Mouse (Mus musculus): Measurements from ENCODE around the gene Dock11.

The Dock11 gene

DNA sequence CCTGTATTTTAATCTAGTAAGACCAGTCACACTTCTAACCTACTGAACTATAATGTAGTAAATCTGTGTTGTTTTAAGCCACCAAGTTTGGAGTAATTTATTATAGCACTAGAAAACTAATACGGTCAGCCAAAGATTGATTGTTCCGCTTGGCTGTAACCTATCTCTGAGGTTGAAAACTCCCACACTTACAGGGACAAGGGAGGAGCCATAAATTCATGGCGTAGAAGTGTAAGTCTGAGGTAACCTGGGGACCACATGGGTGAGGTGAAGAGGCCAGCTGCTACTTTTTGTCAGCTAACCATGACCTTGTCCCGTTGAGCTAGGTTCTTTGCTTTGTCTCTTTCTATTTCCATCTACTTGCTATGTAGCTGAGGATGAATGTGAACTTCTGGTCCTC is 61.5 kb downstream of the Dock11 start:
- DNase-seq (ENCODE audit: low spot score), result no peak

DNA sequence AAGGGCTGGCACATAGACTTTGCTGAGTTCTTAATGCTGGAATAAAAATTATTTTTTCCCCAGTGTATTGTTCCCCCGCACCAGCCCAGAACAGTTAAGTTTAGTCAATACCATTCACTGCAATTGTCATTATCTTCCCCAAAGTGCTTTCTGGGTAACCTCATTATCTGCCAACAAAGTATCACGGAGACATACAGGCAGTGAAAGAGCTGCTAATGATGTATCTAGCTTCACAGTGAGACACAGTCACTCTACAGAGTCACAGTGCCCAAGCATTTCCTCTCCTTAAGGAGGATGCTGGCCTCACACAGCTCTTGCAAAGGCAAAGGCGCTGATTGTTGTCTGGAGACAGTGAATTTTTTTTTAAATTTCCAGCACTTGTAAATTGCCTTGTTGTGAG is 63.3 kb downstream of the Dock11 start:
- no peak for DNase-seq (ENCODE audit: low spot score)

DNA sequence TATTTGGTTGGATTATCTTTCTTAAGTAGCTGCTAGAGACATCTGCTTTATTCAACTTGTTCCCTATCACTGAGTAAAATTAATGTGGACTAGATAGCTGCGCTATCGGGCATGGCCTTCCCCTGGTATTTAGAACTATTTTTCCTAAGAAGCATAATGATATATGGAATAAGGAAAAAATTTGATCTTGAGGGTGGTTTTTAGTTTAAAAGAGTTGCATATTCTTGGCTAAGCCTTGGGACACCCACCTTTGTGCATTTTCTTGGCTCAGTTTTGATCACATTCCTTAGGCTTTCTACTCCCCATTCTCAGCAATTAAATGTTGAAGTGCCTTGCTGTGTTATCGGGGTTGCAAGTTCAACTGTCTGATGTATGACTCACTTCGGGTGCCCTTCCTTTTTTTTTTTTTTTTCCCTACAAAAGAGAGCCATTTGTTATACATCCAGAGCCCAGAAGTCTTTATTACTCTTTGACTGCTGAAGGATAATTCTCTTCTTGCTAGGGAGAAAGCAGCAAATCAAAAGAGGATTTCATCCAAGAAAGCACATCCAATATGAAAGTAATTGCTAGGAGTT is 64.0 kb downstream of the Dock11 start:
- DNase-seq (ENCODE audit: low spot score), result no peak

DNA sequence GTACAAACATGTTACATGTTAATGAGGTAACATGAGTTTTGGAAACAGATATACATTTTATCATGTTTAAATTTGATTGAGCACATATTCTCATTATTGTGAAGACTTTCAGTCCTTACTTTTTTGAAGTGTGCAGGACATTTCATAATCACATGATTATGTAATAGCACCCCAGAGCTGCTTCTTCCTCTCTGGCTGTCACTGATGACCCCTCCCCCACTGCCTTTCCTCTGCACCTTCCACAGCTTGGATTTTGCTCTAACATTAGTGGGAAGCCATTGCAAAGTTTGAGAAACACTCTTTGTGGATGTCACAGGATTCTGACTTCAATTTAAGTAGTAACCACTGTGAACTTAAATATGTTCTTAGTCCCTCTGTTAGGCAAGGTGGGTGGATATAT is 67.6 kb downstream of the Dock11 start:
- DNase-seq (ENCODE audit: low spot score), result peak; percentile 4

DNA sequence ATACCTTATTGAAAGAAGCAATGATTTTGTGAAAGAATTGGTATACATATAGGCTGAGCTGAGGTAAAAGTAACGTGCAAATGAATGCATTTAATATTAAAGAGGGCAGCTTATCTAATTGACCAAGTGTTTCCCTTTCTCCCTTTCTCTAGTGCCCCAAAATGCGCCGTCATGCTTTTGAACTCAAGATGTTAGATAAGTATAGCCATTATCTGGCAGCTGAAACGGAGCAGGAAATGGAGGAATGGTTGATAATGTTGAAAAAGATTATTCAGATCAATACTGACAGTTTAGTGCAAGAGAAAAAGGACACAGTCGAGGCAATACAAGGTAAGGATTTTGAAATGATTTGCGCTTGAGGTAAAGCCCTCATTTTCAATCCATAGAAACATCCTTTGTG is 74.5 kb downstream of the Dock11 start:
- DNase-seq (ENCODE audit: low spot score), result no peak

DNA sequence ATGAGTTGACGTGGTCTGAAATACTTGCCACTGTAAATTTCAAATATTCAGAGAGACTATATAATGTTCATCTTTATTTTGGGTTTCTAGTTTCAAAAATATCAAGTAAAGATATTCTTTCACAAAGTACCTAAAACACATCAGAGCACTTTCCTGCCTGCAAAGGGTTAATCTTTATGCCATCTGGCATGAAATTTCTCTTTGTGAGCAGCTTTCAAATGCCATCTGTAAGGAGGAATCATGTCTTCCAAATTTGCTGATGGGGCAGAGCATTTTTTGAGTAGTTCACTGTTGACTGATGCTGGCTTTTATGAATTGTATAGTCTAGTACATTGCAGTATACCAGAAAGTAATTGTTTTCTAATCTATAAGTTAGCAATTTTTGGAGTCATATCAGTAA is 80.6 kb downstream of the Dock11 start:
- DNase-seq (ENCODE audit: low spot score), result no peak

DNA sequence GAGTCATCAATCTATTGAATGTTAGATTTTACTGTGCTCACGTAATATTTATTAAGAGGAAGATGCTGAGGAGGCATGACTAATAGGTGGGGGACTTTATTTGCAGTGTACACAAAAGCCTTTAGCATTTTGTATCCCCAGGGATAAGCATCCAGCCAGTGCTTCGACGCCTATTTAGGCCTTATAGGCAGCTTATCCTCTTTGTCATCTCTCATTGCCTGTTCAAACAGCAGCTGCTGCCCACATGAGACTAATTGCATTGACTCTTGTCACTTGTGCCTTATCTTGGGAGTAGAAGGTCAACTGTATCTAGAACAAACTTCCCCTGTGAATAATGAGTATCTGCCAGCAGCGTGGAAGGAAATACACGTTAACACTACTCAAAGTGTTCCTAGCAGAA is 88.0 kb downstream of the Dock11 start:
- DNase-seq (ENCODE audit: low spot score), result no peak

DNA sequence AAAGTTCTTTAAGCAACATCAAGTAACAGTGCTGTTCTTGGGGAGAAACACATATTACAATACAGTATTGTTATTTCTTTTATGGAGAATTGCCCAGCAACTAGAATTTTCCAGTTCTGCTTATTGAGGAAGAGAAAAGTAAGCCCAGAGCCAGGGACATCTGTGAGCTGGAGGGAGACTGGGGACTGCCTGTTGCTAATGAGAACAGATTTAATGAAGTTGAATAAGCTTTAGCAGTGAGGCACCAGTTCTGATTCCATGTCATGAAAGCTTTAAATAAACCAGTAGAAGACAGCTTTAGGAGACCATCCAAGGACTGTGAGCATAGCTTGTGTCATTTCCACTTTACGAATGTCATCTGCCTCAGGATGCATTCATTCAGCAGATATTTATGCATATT is 99.3 kb downstream of the Dock11 start:
- DNase-seq (ENCODE audit: low spot score), result no peak

DNA sequence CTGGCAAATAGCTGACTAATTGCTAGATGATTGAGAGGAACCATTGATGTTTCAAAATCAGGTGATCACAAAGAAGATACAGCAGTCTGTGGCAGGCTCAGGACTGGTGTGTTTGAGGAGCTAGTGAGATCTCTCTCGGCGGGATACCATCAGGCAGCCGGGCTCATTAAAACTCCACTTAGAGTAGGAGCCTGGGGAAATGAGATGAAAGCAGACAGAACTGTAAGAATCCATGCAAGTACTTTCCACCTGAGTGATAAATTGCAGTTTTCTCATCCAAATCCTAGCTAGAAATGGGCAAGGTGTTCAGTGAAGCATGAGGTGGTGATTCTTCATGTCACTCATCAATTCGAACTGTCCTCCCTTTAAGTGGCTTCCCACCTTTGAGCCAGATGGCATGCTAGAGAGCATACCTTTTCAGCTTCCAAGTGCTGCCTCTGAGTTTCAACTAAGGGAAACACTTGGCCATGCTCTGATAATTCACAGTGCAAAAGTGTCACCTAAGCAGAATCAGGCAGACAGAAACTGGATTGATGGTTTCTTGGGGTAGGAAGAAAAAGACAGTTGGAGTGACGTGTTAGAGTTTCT is 102.0 kb downstream of the Dock11 start:
- no peak for DNase-seq (ENCODE audit: low spot score)

DNA sequence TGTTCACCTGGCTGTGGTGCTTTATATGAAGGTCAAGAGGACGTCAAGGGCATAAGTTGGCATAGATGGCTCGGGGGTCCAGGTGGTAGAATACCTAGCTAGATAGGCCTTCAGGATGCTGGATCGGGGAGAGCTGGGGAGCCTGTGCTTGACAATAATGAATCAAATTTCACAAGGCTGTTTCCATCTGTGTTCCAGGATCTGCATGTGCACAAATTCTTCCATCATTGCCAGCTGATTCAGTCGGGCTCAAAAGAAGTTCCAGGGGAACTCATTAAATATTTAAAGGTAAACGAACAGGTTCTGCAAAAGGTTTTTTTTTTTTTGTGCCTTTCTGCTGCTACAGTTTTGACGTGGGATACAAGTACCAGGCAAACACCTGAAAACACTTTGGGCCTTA is 105.6 kb downstream of the Dock11 start:
- no peak for DNase-seq (ENCODE audit: low spot score)

DNA sequence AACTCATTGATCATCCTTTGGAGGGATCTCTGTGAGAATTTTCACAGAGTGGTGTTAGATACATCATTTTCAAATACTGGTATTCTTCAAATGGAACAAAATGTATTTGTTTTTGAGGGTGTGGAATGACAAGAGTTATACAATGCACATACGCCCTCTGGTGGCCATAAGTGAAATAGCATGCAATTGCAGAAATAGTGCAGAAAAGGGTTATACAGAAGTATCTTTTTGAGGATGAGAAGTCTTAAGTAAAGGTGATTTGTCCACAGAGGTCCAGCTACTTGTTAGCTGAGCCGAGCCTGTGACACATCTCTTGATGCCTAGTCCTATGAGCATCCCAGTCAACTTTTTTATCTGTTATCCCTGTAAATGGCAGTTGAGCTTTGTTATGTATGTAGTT is 108.4 kb downstream of the Dock11 start:
- DNase-seq (ENCODE audit: low spot score), result peak; percentile 3

DNA sequence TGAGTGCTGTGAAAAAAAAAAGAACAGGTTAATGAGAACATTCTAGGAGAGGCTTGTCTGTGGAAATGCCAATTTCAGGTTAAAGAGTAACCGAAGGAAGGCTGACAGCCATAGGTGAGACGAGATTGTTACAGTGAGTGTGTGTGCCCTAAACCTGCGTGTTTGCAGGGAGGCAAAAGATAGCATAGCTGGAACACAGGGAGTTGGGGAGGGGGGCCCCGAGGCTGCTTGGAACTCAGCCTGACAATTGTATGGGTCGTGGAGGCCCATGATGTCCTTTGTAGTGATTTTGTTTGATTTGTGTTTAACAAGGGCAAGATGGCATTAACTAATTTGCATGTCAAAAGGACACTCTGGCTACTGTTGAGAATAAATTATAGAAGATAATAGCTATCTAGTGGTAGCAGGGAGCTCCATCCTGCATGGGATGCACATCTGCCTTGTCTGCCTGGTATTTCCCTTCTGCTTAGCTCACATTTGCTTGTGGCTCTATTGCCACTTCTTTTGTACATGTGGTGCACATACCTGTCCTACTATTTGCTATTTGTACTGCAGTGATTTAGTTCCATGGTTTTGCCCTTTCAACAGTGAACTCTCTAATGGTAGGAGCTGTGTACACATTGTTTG is 109.3 kb downstream of the Dock11 start:
- no peak for DNase-seq (ENCODE audit: low spot score)

DNA sequence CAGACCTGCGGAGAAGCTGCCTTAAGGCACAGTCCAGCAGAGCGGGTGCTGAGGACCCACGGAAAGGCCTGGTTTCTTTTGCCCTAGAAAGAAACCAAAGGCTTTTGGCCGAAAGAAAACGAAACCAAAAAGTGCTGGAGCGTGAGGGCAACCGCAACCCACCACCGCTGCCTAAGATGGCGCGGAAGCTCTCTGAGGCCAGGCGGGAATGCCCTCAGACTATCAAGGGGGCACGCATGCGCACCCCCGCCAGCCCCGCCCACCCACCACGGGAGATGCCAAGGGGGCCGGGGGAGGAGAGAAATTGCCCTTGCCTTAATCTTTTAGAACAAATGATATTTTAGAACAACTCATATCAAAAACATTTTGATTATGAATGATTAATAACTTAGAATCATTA is 137.0 kb downstream of the Dock11 start:
- no peak for DNase-seq (ENCODE audit: low spot score)

DNA sequence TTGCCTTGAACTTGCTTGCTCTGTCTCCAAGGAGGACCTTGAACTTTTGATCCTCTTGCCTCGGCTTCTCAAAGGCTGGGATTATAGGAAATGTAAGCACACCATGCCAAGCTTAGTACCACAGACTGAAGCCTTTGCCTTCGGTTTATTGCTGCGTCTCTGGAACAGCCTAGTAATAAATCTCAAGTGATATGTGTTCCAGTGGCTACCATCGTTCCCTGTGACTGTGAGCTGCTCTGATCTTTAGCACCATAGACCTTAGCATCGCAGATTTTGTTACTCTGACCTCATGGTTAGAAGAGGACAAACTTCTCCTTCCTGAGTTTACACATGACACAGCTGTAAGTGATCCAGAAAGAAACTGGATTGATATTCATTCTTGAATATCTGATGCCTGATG is 142.5 kb downstream of the Dock11 start:
- DNase-seq (ENCODE audit: low spot score), result no peak

DNA sequence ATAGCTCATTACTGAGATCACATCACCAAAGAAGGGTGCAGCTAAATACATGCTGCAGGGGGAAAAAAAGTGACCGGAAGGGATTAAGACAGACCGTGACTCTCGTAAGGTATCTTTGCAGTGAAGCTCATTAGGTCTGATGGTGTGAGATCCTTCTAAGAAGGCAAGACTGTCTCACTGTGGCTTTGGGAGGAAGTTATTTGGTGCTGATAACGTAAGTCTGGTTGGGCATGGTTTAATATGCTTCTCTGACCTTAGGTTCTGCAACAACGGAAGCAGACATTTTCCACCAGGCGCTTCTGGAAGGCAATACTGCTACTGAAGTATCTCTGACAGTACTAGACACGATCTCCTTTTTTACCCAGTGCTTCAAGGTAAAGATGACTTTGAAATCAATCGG is 145.4 kb downstream of the Dock11 start:
- no peak for DNase-seq (ENCODE audit: low spot score)

DNA sequence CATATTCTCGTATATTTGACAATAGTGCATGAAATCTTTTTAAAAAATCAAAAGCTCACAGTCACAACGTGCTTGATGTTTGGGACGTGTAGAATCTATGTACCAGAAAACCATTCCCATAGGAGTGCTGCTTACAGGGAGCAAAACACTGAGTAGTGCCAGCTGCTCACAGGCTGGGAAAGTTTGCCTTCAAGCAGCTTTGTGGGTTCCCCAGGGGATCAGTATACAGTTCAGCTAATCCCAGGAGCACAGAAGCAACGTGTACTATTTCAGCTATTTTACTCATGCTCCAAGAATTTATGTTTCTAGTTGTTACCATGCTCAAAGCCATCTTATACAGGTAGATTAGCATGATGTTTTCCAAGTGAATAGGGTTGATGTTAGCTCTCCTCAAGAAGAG is 157.1 kb downstream of the Dock11 start:
- DNase-seq (ENCODE audit: low spot score), result no peak

DNA sequence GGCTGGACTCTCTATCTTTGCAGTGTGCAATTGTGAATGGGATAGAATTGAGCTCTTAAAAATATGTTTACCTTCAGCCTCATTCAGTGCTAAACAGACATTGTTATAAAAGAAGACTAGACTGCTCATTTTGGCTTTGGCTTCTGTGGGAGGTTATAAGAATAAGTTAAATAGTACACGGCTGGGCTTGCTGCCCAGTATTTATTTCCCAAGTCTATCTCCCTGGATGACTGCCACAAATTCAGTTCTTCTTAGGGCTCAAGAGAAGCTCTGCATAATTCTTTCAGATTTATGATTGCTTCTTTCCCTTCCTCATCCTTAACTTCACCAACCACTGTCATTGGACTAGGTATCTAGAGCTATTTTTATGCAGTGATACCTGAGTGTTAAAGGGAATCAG is 158.8 kb downstream of the Dock11 start:
- peak; percentile 2 for DNase-seq (ENCODE audit: low spot score)

DNA sequence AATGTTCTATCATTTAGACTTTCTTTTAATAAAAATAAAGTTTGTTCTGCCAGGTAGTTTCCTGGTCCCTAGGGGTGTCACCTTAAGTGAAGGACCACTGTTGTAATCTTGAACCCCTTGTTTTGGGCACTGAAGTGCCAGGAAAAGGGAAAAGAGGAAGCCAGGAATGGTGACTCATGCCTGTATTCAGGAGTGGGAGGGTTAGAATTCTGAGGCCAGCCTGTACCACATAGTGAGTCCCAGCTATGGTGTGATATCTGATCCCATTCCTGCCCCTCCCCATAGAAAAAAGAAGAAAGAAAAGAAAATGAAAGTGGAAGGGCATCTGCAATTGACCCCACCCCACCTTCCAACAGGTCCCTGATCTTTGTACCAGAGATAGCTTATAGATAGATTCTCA is 161.7 kb downstream of the Dock11 start:
- no peak for DNase-seq (ENCODE audit: low spot score)

DNA sequence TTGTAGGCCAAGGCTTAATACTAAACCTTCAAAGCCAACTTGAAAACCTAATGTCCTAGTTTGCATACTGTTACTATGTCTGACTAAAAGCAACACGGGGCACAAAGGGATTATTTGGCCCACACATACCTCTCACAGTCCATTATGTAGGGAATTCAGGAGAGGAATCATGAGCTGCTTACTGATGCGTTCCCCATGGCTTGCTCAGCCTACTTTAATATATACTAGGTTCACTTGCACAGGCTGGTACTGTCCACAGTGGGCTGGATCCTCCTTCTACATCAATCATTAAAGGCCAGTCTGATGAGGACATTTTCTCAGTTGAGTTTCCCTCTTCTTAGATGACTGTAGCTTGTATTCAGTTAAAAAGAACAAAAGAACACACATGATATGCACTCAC is 185.4 kb downstream of the Dock11 start:
- DNase-seq (ENCODE audit: low spot score), result no peak

DNA sequence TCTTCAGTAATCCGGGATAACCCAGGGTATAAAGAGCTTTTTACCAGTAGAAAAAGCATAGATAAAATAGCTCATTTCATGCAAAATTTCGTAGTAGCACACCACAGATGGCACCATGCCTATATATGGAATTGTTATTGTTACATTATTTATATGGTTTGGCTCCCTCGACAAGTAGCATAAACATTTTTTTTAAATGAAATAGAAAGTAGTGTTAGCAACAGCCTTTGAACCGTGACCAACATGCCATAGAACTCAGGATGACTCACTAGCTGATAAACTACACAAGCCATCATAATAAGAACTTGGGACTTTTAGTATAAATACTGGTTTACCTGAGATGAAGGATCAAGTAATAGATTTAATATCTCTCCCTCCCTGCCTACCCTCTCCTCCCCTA is 188.5 kb downstream of the Dock11 start:
- DNase-seq (ENCODE audit: low spot score), result no peak

DNA sequence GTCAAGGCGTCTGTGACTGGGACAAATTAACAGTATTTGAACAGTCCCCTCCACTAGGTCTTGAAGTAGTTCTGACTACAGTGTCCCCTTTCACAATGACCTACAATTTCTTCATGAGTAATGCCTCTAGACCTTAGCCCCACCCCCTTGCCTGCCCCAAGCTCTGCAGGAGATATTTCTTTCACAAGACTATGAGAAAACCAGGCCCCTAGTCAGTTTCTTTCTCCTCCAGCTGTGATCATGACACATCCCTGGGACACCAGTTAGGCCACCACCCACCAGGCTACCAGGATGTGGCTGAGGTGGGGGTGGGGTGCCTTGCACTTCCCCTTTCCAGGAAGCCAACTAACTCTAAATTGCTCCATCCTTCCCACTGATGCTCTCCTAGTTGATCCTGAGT is 194.3 kb downstream of the Dock11 start:
- peak; percentile 38 for DNase-seq (ENCODE audit: low spot score)

DNA sequence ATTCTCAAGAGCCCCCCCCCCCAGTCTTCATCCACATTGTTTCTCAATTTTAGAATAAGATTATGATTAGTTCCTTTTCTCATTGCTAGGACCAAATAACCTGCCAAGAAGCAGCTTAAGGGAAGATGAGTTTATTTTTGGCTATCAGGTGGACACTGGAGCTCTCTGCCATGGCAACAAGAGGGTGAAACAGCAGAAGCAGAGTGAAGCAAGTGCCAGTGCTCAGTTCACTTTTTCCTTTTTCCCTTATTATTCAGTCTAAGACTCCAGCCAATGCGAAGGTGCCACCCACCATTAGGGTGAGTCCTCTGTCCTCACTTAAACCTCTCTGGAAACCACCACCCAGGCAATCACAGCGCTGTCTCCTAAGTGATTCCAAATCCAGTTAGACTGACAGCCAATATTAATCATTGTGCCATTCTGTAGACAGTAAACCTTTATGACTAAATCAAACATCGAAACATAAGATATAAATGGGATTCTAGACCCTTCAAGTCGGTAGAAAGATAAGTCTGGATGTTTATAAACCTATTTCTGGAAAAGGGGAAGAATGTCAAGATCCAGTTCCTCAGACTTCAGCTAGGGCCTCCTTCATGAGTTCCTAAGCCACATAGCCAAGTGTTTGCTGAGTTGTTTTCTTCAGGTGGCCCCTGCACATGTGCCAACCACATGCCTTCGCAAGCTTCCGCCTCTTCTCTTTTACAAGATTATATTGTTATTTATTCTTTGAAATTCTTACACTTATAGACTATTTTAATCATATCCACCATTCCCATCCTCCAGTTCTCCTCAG is 200.0 kb downstream of the Dock11 start:
- no peak for DNase-seq (ENCODE audit: low spot score)

DNA sequence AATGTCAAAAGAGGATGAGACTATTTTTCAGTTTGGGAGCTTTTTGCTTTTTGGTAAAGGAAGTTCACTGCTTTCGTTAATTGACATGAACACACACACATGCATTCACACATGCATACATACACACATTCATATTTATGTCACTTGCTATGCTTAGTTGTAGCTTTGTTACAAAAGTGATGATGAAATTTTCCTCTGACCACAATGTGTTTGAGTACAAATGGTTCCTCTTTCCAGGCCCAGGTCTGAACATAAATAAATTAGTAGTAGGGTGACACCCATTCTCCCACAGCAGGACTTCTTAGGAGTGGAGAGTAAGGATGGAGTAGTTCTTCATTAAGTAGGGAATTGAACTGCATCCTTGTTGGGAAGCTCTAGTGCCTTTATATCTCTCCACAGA is 212.3 kb downstream of the Dock11 start:
- DNase-seq (ENCODE audit: low spot score), result peak; percentile 16

Data from lung, postnatal 25 days (tissue).